Mouse (Mus musculus) testis, adult 2 months (tissue): Measurements from ENCODE around the gene Timm17b.
"Not testable (repeated sequence)": the region's sequence is repeated elsewhere in the genome, so short reads cannot be mapped to it uniquely, and the experiment has no call there.

ENCODE experiments used
- CTCF ChIP-seq: fragments of 200-500 bp; IDR thresholded peaks from 2 replicates; pipeline ENCODE4 v1.5.1; 2012; ENCODE audit warnings: low read depth, mild to moderate bottlenecking, inconsistent platforms, low read length, moderate library complexity; ENCODE audit not compliant: control insufficient read depth, insufficient read depth, insufficient replicate concordance
- POLR2A ChIP-seq: fragments of 200-500 bp; IDR thresholded peaks from 2 replicates; pipeline ENCODE4 v1.6.1; 2012; ENCODE audit warnings: low read depth, mild to moderate bottlenecking, inconsistent platforms, low read length, moderate library complexity; ENCODE audit not compliant: control insufficient read depth

- not testable (repeated sequence) for TF ChIP-seq CTCF, POLR2A
Measured at GRCm38 (mm10) chrX:7915669-7916068, 16.5 kb downstream of the Timm17b start.
